Mouse (Mus musculus) hindbrain, embryonic 10.5 days (tissue): ENCODE measurements around the gene Kdelc2. TPM values are rescaled to one million over a fixed set of nuclear protein-coding genes. Genes with fewer than 3 reads are reported as not detected.
A peak's percentile ranks its signal among the peaks of the same experiment; 100 is the strongest.

Experiments
- DNase-seq: peaks from one replicate; pipeline ENCODE4 v3.0.0-alpha.2; 2017; ENCODE audit warnings: low spot score
- H3K27ac ChIP-seq: fragments of 300-500 bp; sonication (generic); 2 replicates; pipeline ENCODE4 v1.5.1; 2016; ENCODE audit warnings: mild to moderate bottlenecking, moderate library complexity
- H3K27me3 ChIP-seq: fragments of 300-500 bp; sonication (generic); 2 replicates; pipeline ENCODE4 v1.6.1; 2016; ENCODE audit warnings: mild to moderate bottlenecking; ENCODE audit not compliant: poor library complexity, insufficient read depth, severe bottlenecking
- H3K36me3 ChIP-seq: fragments of 300-500 bp; sonication (generic); 2 replicates; pipeline ENCODE4 v1.6.1; 2016; ENCODE audit warnings: mild to moderate bottlenecking, moderate library complexity
- H3K4me1 ChIP-seq: fragments of 300-500 bp; sonication (generic); replicated peaks from 2 replicates; pipeline ENCODE4 v1.6.1; 2016; ENCODE audit warnings: mild to moderate bottlenecking
- H3K4me3 ChIP-seq: fragments of 300-500 bp; sonication (generic); 2 replicates; pipeline ENCODE4 v1.5.1; 2016; ENCODE audit warnings: mild to moderate bottlenecking, moderate library complexity
- H3K9me3 ChIP-seq: fragments of 300-500 bp; sonication (generic); 2 replicates; pipeline ENCODE4 v1.6.1; 2016; ENCODE audit warnings: mild to moderate bottlenecking, moderate library complexity
- WGBS: fragments of 180-500 bp; shearing (Covaris S2); methylation state at CpG from one replicate; pipeline ENCODE4 v1.1.7; 2016; 5-methylcytosine and 5-hydroxymethylcytosine counted together
- polyA plus RNA-seq: library from polyadenylated mRNA; unstranded; fragments of >200 nt; fragmentation: Nextera tagmentation; extraction: Ambion mirVana; gene quantifications from 2 replicates; pipeline ENCODE4 v1.2.1, GENCODE M21; 2016

The Kdelc2 gene
- polyA plus RNA-seq = 8.6 and 10.9 TPM in 2 replicates

GRCm38 (mm10) chr9:53383951-53384866 is at the start of gene Kdelc2:
TSS of gene Kdelc2 (plus strand) at chr9:53384025.
- Histone ChIP-seq H3K4me3 (peak within 1 kb of the TSS; percentile 83), H3K4me1 (peaks cover 15% of the 10 kb centered on the region), H3K9me3 (no peaks in the 10 kb centered on the region), H3K27me3 (no peaks in the 10 kb centered on the region), H3K27ac (peak within 1 kb of the TSS; percentile 97), H3K36me3 (no peaks in the 10 kb centered on the region)
- peak; percentile 88 for DNase-seq
- WGBS = under 1% methylated on average over 75 of the region's 75 CpGs

- no peak overlapping the region for H3K4me3 ChIP-seq
- no peaks in the 10 kb centered on the region for H3K36me3 ChIP-seq
- DNase-seq = no peak
- peaks cover 5% of the 10 kb centered on the region for H3K9me3 ChIP-seq
- 88% methylated on average over 3 of the region's 3 CpGs for WGBS
- H3K27ac ChIP-seq = no peak overlapping the region
- H3K4me1 ChIP-seq = peaks cover 6% of the 10 kb centered on the region; the same call in 1 of the 2 replicates
- H3K27me3 ChIP-seq = no peaks in the 10 kb centered on the region
Measured at GRCm38 (mm10) chr9:53335131-53335530, 48.7 kb upstream of the Kdelc2 start.

- no peak overlapping the region for H3K4me3 ChIP-seq
- H3K27ac ChIP-seq = no peak overlapping the region
- peaks cover 14% of the 10 kb centered on the region for H3K27me3 ChIP-seq
- no peak for DNase-seq
- peaks cover 5% of the 10 kb centered on the region for H3K4me1 ChIP-seq
- H3K36me3 ChIP-seq = no peaks in the 10 kb centered on the region
- no peaks in the 10 kb centered on the region for H3K9me3 ChIP-seq
- WGBS = 85% methylated on average over 7 of the region's 7 CpGs
Measured at GRCm38 (mm10) chr9:53339603-53340002, 44.2 kb upstream of the Kdelc2 start.

- H3K27ac ChIP-seq = no peak overlapping the region
- WGBS = 53% methylated on average over 17 of the region's 17 CpGs
- DNase-seq = no peak
- H3K9me3 ChIP-seq = no peaks in the 10 kb centered on the region
- peak overlapping the region; percentile 46 for H3K4me3 ChIP-seq
- H3K27me3 ChIP-seq = peaks cover 14% of the 10 kb centered on the region
- H3K36me3 ChIP-seq = no peaks in the 10 kb centered on the region
- H3K4me1 ChIP-seq = peaks cover 5% of the 10 kb centered on the region
Measured at GRCm38 (mm10) chr9:53340328-53340916, 43.4 kb upstream of the Kdelc2 start.

- peaks cover 5% of the 10 kb centered on the region for H3K4me1 ChIP-seq
- H3K36me3 ChIP-seq = no peaks in the 10 kb centered on the region
- H3K4me3 ChIP-seq = peak overlapping the region; percentile 46
- peaks cover 14% of the 10 kb centered on the region for H3K27me3 ChIP-seq
- no peaks in the 10 kb centered on the region for H3K9me3 ChIP-seq
- peak; percentile 27 for DNase-seq
- WGBS = 15% methylated on average over 14 of the region's 14 CpGs
- no peak overlapping the region for H3K27ac ChIP-seq
Measured at GRCm38 (mm10) chr9:53340969-53341368, 42.9 kb upstream of the Kdelc2 start.

GRCm38 (mm10) chr9:53341981-53342380 is 41.8 kb upstream of the Kdelc2 start:
- DNase-seq = no peak
- WGBS = 84% methylated on average over 3 of the region's 3 CpGs
- no peaks in the 10 kb centered on the region for H3K9me3 ChIP-seq
- peaks cover 5% of the 10 kb centered on the region for H3K4me1 ChIP-seq
- H3K4me3 ChIP-seq = no peak overlapping the region
- no peak overlapping the region for H3K27ac ChIP-seq
- no peaks in the 10 kb centered on the region for H3K36me3 ChIP-seq
- H3K27me3 ChIP-seq = peaks cover 14% of the 10 kb centered on the region

GRCm38 (mm10) chr9:53344646-53345432 is 39.0 kb upstream of the Kdelc2 start:
- Histone ChIP-seq H3K36me3 (no peaks in the 10 kb centered on the region), H3K27me3 (peaks cover 14% of the 10 kb centered on the region), H3K27ac (no peak overlapping the region), H3K4me1 (peaks cover 5% of the 10 kb centered on the region), H3K4me3 (no peak overlapping the region), H3K9me3 (0 out of 2 replicates have a peak, but pooled peaks cover under 1% of the 10 kb centered on the region)
- no peak for DNase-seq
- WGBS = 88% methylated on average over 9 of the region's 9 CpGs

- H3K4me1 ChIP-seq = peaks cover 5% of the 10 kb centered on the region
- 76% methylated on average over 3 of the region's 3 CpGs for WGBS
- no peak overlapping the region for H3K27ac ChIP-seq
- H3K4me3 ChIP-seq = no peak overlapping the region
- 0 out of 2 replicates have a peak, but pooled peaks cover 2% of the 10 kb centered on the region for H3K9me3 ChIP-seq
- DNase-seq = no peak
- H3K27me3 ChIP-seq = peaks cover 10% of the 10 kb centered on the region
- H3K36me3 ChIP-seq = no peaks in the 10 kb centered on the region
Measured at GRCm38 (mm10) chr9:53345728-53346127, 38.1 kb upstream of the Kdelc2 start.

- Histone ChIP-seq H3K4me1 (no peaks in the 10 kb centered on the region), H3K27me3 (peaks cover 5% of the 10 kb centered on the region), H3K27ac (no peak overlapping the region), H3K36me3 (no peaks in the 10 kb centered on the region), H3K4me3 (no peak overlapping the region), H3K9me3 (0 out of 2 replicates have a peak, but pooled peaks cover 2% of the 10 kb centered on the region)
- DNase-seq = no peak
- WGBS = 78% methylated on average over 6 of the region's 6 CpGs
Measured at GRCm38 (mm10) chr9:53346402-53346801, 37.4 kb upstream of the Kdelc2 start.

GRCm38 (mm10) chr9:53349211-53349610 is 34.6 kb upstream of the Kdelc2 start:
- Histone ChIP-seq H3K4me1 (no peaks in the 10 kb centered on the region), H3K27me3 (no peaks in the 10 kb centered on the region), H3K9me3 (0 out of 2 replicates have a peak, but pooled peaks cover 2% of the 10 kb centered on the region), H3K36me3 (no peaks in the 10 kb centered on the region), H3K27ac (no peak overlapping the region), H3K4me3 (no peak overlapping the region)
- DNase-seq = no peak
- WGBS = 80% methylated on average over 1 of the region's 1 CpGs

- Histone ChIP-seq H3K4me1 (no peaks in the 10 kb centered on the region), H3K9me3 (0 out of 2 replicates have a peak, but pooled peaks cover 2% of the 10 kb centered on the region), H3K36me3 (no peaks in the 10 kb centered on the region), H3K27ac (no peak overlapping the region), H3K4me3 (no peak overlapping the region), H3K27me3 (no peaks in the 10 kb centered on the region)
- 86% methylated on average over 2 of the region's 2 CpGs for WGBS
- no peak for DNase-seq
Measured at GRCm38 (mm10) chr9:53350331-53350730, 33.5 kb upstream of the Kdelc2 start.

GRCm38 (mm10) chr9:53351899-53352298 is 31.9 kb upstream of the Kdelc2 start:
- H3K9me3 ChIP-seq = 0 out of 2 replicates have a peak, but pooled peaks cover 2% of the 10 kb centered on the region
- no peak for DNase-seq
- H3K36me3 ChIP-seq = no peaks in the 10 kb centered on the region
- no peak overlapping the region for H3K4me3 ChIP-seq
- H3K27me3 ChIP-seq = no peaks in the 10 kb centered on the region
- H3K27ac ChIP-seq = no peak overlapping the region
- no peaks in the 10 kb centered on the region for H3K4me1 ChIP-seq
- WGBS = 91% methylated on average over 6 of the region's 6 CpGs
